In genomic region chr4:120849451-120849850, GRCm38 (mm10) we compare ENCODE assay signal across 18 mouse cellular contexts. TPM values are rescaled to one million over a fixed set of nuclear protein-coding genes. Genes with fewer than 3 reads are reported as not detected.
DNase-seq lines count a peak whose midpoint lies in the region; ATAC-seq lines count a peak whose summit lies in the region.
"Had no signal": no experiment of that assay in that cellular context is flagged by ENCODE, and none has a peak within 500 bp of the region (broad histone marks: within the 10 kb centered on the region; RNA-seq: fewer than 3 reads in every experiment).

No protein-coding gene starts in this region.

- no peak overlapping the region for H3K27ac ChIP-seq in forebrain, embryonic 13.5 days
- H3K27ac ChIP-seq in forebrain, embryonic 10.5 days, result no peak overlapping the region
- H3K27ac ChIP-seq in hindbrain, embryonic 13.5 days, result no peak overlapping the region
- H3K27ac ChIP-seq in hindbrain, embryonic 16.5 days (ENCODE audit: low read depth, low read length), result no peak overlapping the region
- H3K27ac ChIP-seq: embryonic facial prominence, embryonic 12.5 days; forebrain, embryonic 15.5 days; heart, embryonic 13.5 days; hindbrain, postnatal 0 days had no signal

- H3K36me3 ChIP-seq in forebrain, embryonic 13.5 days (ENCODE audit: poor library complexity, severe bottlenecking), result no peaks in the 10 kb centered on the region
- no peaks in the 10 kb centered on the region for H3K36me3 ChIP-seq in forebrain, embryonic 10.5 days (replicated peaks)
- H3K36me3 ChIP-seq in hindbrain, embryonic 13.5 days, result no peaks in the 10 kb centered on the region
- no peaks in the 10 kb centered on the region for H3K36me3 ChIP-seq in hindbrain, embryonic 16.5 days (ENCODE audit: control insufficient read depth, insufficient read depth, low read length)
- H3K36me3 ChIP-seq: embryonic facial prominence, embryonic 12.5 days; forebrain, embryonic 15.5 days; heart, embryonic 13.5 days had no signal

- WGBS in forebrain, embryonic 13.5 days, result 67% methylated on average over 11 of the region's 11 CpGs
- WGBS in forebrain, embryonic 10.5 days, result 77% methylated on average over 11 of the region's 11 CpGs
- 66% methylated on average over 11 of the region's 11 CpGs for WGBS in hindbrain, embryonic 13.5 days
- 63% methylated on average over 11 of the region's 11 CpGs for WGBS in hindbrain, embryonic 16.5 days

- H3K4me2 ChIP-seq in forebrain, embryonic 13.5 days, result no peak overlapping the region
- no peak overlapping the region for H3K4me2 ChIP-seq in hindbrain, embryonic 13.5 days
- no peak overlapping the region for H3K4me2 ChIP-seq in hindbrain, embryonic 16.5 days (ENCODE audit: low read length)
- H3K4me2 ChIP-seq: embryonic facial prominence, embryonic 12.5 days; forebrain, embryonic 15.5 days; heart, embryonic 13.5 days had no signal

- DNase-seq in cerebellum, postnatal 10 days, result peak; percentile 43 to 56
- no peak for DNase-seq in forebrain, embryonic 10.5 days (ENCODE audit: extremely low spot score, low spot score)
- DNase-seq: adrenal gland, postnatal 14 days; gastrocnemius, postnatal 36 days; heart, adult 11 months; heart, postnatal 36 days; kidney, adult 11 months; kidney, adult 9 months had no signal

- H3K4me1 ChIP-seq in forebrain, embryonic 13.5 days, result 0 out of 2 replicates have a peak, but pooled peaks cover 2% of the 10 kb centered on the region
- H3K4me1 ChIP-seq in forebrain, embryonic 10.5 days, result no peaks in the 10 kb centered on the region
- no peaks in the 10 kb centered on the region; the same call in 1 of the 2 replicates for H3K4me1 ChIP-seq in hindbrain, embryonic 13.5 days (replicated peaks)
- H3K4me1 ChIP-seq in hindbrain, embryonic 16.5 days (ENCODE audit: control insufficient read depth, insufficient read depth, low read depth, low read length), result no peaks in the 10 kb centered on the region
- H3K4me1 ChIP-seq: embryonic facial prominence, embryonic 12.5 days; heart, embryonic 13.5 days had no signal

- H3K27me3 ChIP-seq in forebrain, embryonic 13.5 days, result peaks cover 5% of the 10 kb centered on the region; the same call in 1 of the 2 replicates
- H3K27me3 ChIP-seq in forebrain, embryonic 10.5 days (ENCODE audit: poor library complexity, severe bottlenecking), result peaks cover 33% of the 10 kb centered on the region
- peaks cover 24% of the 10 kb centered on the region; the same call in 1 of the 2 replicates for H3K27me3 ChIP-seq in hindbrain, embryonic 13.5 days
- H3K27me3 ChIP-seq in hindbrain, embryonic 16.5 days (replicated peaks; ENCODE audit: control insufficient read depth, insufficient read depth, low read length), result no peaks in the 10 kb centered on the region
- H3K27me3 ChIP-seq: forebrain, embryonic 15.5 days had no signal

- 0 out of 2 replicates have a peak, but pooled peaks cover 3% of the 10 kb centered on the region for H3K9me3 ChIP-seq in forebrain, embryonic 13.5 days (replicated peaks)
- H3K9me3 ChIP-seq in forebrain, embryonic 10.5 days, result no peaks in the 10 kb centered on the region; the same call in 1 of the 2 replicates
- H3K9me3 ChIP-seq in hindbrain, embryonic 13.5 days, result no peaks in the 10 kb centered on the region
- H3K9me3 ChIP-seq in hindbrain, embryonic 16.5 days (ENCODE audit: control insufficient read depth, low read length), result no peaks in the 10 kb centered on the region
- H3K9me3 ChIP-seq: embryonic facial prominence, embryonic 12.5 days; forebrain, embryonic 15.5 days; heart, embryonic 13.5 days had no signal

- ATAC-seq in cerebellum, adult (ENCODE audit: insufficient number of reproducible peaks, low FRiP score, low TSS enrichment), result no peak
- no peak for ATAC-seq in forebrain, embryonic 13.5 days
- no peak for ATAC-seq in hindbrain, embryonic 13.5 days (ENCODE audit: low FRiP score)
- ATAC-seq in hindbrain, embryonic 16.5 days, result no peak
- ATAC-seq: activated CD4-positive, CD25-positive, alpha-beta regulatory T cell, adult 4 months; forebrain, embryonic 15.5 days; hindbrain, postnatal 0 days; Patski had no signal

- 0 out of 2 replicates have a peak overlapping the region, but pooled peaks have one; percentile 34 for H3K9ac ChIP-seq in forebrain, embryonic 13.5 days
- H3K9ac ChIP-seq in hindbrain, embryonic 13.5 days, result peak overlapping the region; percentile 36; the same call in 1 of the 2 replicates
- H3K9ac ChIP-seq in hindbrain, embryonic 16.5 days (ENCODE audit: low read depth, low read length), result no peak overlapping the region
- H3K9ac ChIP-seq: embryonic facial prominence, embryonic 12.5 days; forebrain, embryonic 15.5 days; heart, embryonic 13.5 days had no signal

- no peak overlapping the region for H3K4me3 ChIP-seq in forebrain, embryonic 13.5 days
- no peak overlapping the region for H3K4me3 ChIP-seq in forebrain, embryonic 10.5 days
- H3K4me3 ChIP-seq in hindbrain, embryonic 13.5 days, result no peak overlapping the region
- H3K4me3 ChIP-seq in hindbrain, embryonic 16.5 days (ENCODE audit: low read length), result no peak overlapping the region
- H3K4me3 ChIP-seq: embryonic facial prominence, embryonic 12.5 days; forebrain, embryonic 15.5 days; heart, embryonic 13.5 days had no signal

RNA-seq across cellular contexts. Expression of gene Rims3, which starts 5.2 kb away (rescaled TPM):
- polyA plus RNA-seq in forebrain, embryonic 13.5 days (2015; fragmentation: Nextera tagmentation; extraction: Ambion mirVana), result 4.3 and 6.8 TPM in 2 replicates
- 3.1 and 3.8 TPM in 2 replicates for polyA plus RNA-seq in forebrain, embryonic 10.5 days (2016; fragmentation: Nextera tagmentation; extraction: Ambion mirVana)
- polyA plus RNA-seq in hindbrain, embryonic 13.5 days (2015; fragmentation: Nextera tagmentation; extraction: Ambion mirVana), result 11.9 and 12.4 TPM in 2 replicates
- 24.0 and 28.6 TPM in 2 replicates for polyA plus RNA-seq in hindbrain, embryonic 16.5 days (2015; fragmentation: Nextera tagmentation; extraction: Ambion mirVana)
- polyA plus RNA-seq: Patski had no signal

RNA-seq across cellular contexts. Expression of gene Nfyc, which starts 18.1 kb away (rescaled TPM):
- 98.2 and 106 TPM in 2 replicates for polyA plus RNA-seq in forebrain, embryonic 13.5 days (2015; fragmentation: Nextera tagmentation; extraction: Ambion mirVana)
- polyA plus RNA-seq in forebrain, embryonic 10.5 days (2016; fragmentation: Nextera tagmentation; extraction: Ambion mirVana), result 128 and 131 TPM in 2 replicates
- 85.8 and 86.3 TPM in 2 replicates for polyA plus RNA-seq in hindbrain, embryonic 13.5 days (2015; fragmentation: Nextera tagmentation; extraction: Ambion mirVana)
- polyA plus RNA-seq in hindbrain, embryonic 16.5 days (2015; fragmentation: Nextera tagmentation; extraction: Ambion mirVana), result 75.8 and 86.0 TPM in 2 replicates
